Mouse (Mus musculus) naive thymus-derived CD4-positive, alpha-beta T cell, adult 5 months (primary cell): Measurements from ENCODE around the gene Ush1c. TPM values are rescaled to one million over a fixed set of nuclear protein-coding genes. Genes with fewer than 3 reads are reported as not detected.

Source experiments
- polyA plus RNA-seq: library from polyadenylated mRNA; unstranded; fragments of 100-300 nt; shearing (Covaris generic); gene quantifications from one replicate; pipeline ENCODE4 v1.2.1, GENCODE M21; 2017

Ush1c gene
- polyA plus RNA-seq: not detected

GRCm38 (mm10) chr7:46238346-46238745, at the start of gene Ush1c:
TSS of gene Ush1c (minus strand) at chr7:46238503.

GRCm38 (mm10) chr7:46240696-46241095, 2.4 kb upstream of the Ush1c start, which contains the start of gene Otog:
TSS of gene Otog (plus strand) at chr7:46240987.

DNA sequence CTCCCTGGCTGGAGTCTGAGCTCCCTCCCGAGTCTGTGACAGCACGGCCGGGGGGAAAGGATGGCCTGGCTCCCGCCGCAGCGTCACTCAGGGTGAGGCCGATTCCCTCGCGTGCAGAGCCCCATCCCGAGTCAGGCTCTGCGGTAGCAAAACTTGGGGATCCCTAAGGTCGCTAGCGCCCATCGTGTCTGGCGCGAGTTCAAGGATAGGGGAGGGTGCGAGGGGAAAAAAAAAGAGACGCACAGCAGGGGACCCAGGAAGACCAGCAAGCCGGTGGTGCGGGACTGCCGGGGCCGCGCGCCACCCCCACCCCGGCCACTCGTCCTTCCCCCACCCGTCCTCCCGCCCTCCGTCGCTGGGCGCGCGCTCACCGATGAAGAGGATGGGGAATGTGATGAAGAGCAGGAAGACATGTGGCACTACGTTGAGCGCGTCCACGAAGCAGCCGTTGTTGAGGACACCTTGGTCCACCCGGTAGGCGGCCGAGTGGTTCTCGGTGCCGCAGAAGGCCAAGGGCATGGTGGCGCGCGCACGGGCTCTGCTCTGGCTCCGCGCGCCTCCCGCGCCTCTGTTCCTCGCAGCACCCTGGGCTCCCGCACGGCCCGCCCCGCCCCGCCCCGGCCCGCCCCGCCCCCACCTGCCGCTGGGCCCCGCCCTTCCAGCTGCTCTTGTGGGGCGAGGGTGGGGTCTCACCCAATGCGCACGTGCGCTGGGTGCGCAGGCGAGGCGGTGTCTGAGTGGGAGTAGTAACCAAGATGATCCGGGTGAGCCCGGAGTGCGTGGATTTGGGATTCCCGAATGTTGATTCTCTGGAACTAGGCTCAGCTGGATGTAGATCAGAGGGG, 58.6 kb downstream of the Ush1c start, which contains the start of gene Abcc8:
Gene Abcc8, minus strand, starts transcription at position 603 of the 845 bp plus-strand sequence.

Other genes starting within 250 kb of the Ush1c start
- not detected for gene Abcc6, start 208.2 kb downstream of the Ush1c start, polyA plus RNA-seq
- 32.6 TPM for gene Nomo1, start 204.8 kb downstream of the Ush1c start, polyA plus RNA-seq
- not detected for gene Kcnj11, start 137.7 kb downstream of the Ush1c start, polyA plus RNA-seq
- gene Abcc8, start 58.5 kb downstream of the Ush1c start, polyA plus RNA-seq: not detected
- gene Otog, start 2.5 kb upstream of the Ush1c start, polyA plus RNA-seq: not detected
- gene Myod1, start 138.0 kb upstream of the Ush1c start, polyA plus RNA-seq: not detected
- 0.91 TPM for gene Kcnc1, start 158.0 kb upstream of the Ush1c start, polyA plus RNA-seq